Mouse (Mus musculus) limb, embryonic 14.5 days (tissue): ENCODE results near the gene Dck. TPM values are rescaled to one million over a fixed set of nuclear protein-coding genes. Genes with fewer than 3 reads are reported as not detected.
"Not testable (repeated sequence)": the region's sequence is repeated elsewhere in the genome, so short reads cannot be mapped to it uniquely, and the experiment has no call there.

ENCODE experiments used
- ATAC-seq: fragments of 200-750 bp; cut with Nextera tagmentation; 2 replicates; pipeline ENCODE4 v1.8.0; 2017; ENCODE audit warnings: low read depth, moderate number of reproducible peaks, moderate TSS enrichment; ENCODE audit not compliant: low FRiP score
- DNase-seq: peaks from one replicate; pipeline ENCODE4 v3.0.0-alpha.2; 2015; ENCODE audit warnings: low spot score
- H3K27ac ChIP-seq: fragments of 300-500 bp; sonication (generic); replicated peaks from 2 replicates; pipeline ENCODE4 v1.5.1; 2014; ENCODE audit warnings: low read depth, mild to moderate bottlenecking, low read length, moderate library complexity, mixed read lengths
- H3K27me3 ChIP-seq: fragments of 300-500 bp; sonication (generic); 2 replicates; pipeline ENCODE4 v1.6.1; 2014; ENCODE audit warnings: low read length, mixed read lengths; ENCODE audit not compliant: control insufficient read depth, insufficient read depth
- H3K36me3 ChIP-seq: fragments of 300-500 bp; sonication (generic); 2 replicates; pipeline ENCODE4 v1.6.1; 2014; ENCODE audit warnings: mild to moderate bottlenecking, low read length, moderate library complexity, mixed read lengths; ENCODE audit not compliant: control insufficient read depth, insufficient read depth
- H3K4me1 ChIP-seq: fragments of 300-500 bp; sonication (generic); 2 replicates; pipeline ENCODE4 v1.6.1; 2014; ENCODE audit warnings: antibody characterized with exemption, low read length, mixed read lengths; ENCODE audit not compliant: control insufficient read depth, insufficient read depth
- H3K4me2 ChIP-seq: fragments of 300-500 bp; sonication (generic); replicated peaks from 2 replicates; pipeline ENCODE4 v1.6.1; 2014; ENCODE audit warnings: low read depth, mild to moderate bottlenecking, low read length, moderate library complexity; ENCODE audit not compliant: severe bottlenecking
- H3K4me3 ChIP-seq: fragments of 300-500 bp; sonication (generic); replicated peaks from 2 replicates; pipeline ENCODE4 v1.5.1; 2014; ENCODE audit warnings: low read length
- H3K9ac ChIP-seq: fragments of 300-500 bp; sonication (generic); 2 replicates; pipeline ENCODE4 v1.6.1; 2014; ENCODE audit warnings: mild to moderate bottlenecking, low read depth, low read length, moderate library complexity; ENCODE audit not compliant: severe bottlenecking
- H3K9me3 ChIP-seq: fragments of 300-500 bp; sonication (generic); 2 replicates; pipeline ENCODE4 v1.6.1; 2016; ENCODE audit warnings: low read length; ENCODE audit not compliant: control insufficient read depth
- POLR2A ChIP-seq: fragments of 200-500 bp; IDR thresholded peaks from 2 replicates; pipeline ENCODE4 v1.8.0; 2012; ENCODE audit warnings: inconsistent platforms, mild to moderate bottlenecking, moderate library complexity, borderline replicate concordance; ENCODE audit not compliant: insufficient read depth, insufficient read length; ENCODE audit errors: extremely low read depth
- WGBS: fragments of 180-500 bp; shearing (Covaris S2); extraction: QIAGEN DNeasy Blood & Tissue Kit; methylation state at CpG from one replicate; pipeline ENCODE4 v1.1.7; 2014; 5-methylcytosine and 5-hydroxymethylcytosine counted together
- polyA plus RNA-seq, 2 experiments: library from polyadenylated mRNA; depleted of rRNA in 1 of 2; stranded (reverse) in 1 of 2; unstranded in 1 of 2; fragments of >200 nt; fragmentation: Nextera tagmentation in 1 of 2; extraction: Ambion mirVana in 1 of 2; gene quantifications; 2 replicates each; pipeline versions ENCODE4 v1.2.1 to v1.2.3; 2012 to 2014

The Dck gene
- polyA plus RNA-seq, 2 experiments, result 23.5 to 35.6 TPM

DNA sequence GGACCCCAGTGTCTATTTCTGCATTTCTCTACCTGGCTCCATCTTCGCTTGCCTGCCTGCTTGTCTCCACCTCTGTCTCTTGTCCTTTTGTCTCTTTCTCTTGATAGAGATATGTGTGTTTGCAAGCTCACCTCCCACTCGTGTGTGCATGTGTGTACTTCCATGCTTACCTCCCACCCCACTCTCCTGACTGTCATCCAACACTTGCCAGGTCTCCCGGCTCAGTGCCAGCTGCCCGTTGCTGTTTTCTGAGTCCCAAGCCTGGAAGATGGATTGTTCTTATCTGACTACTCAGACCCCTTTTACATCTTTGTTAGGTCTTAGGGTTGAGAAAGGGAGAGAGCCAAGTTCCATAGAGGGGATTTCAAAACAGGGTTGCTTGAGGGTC, 42.6 kb upstream of the Dck start:
- no peak for ATAC-seq
- Histone ChIP-seq H3K4me2 (peak overlapping the region; percentile 85), H3K9ac (peak overlapping the region; percentile 91), H3K27me3 (no peaks in the 10 kb centered on the region), H3K27ac (no peak overlapping the region), H3K9me3 (no peaks in the 10 kb centered on the region), H3K4me3 (peak overlapping the region; percentile 97), H3K36me3 (no peaks in the 10 kb centered on the region), H3K4me1 (peaks cover 15% of the 10 kb centered on the region)
- WGBS, result 22% methylated on average over 4 of the region's 4 CpGs
- no peak for DNase-seq
- TF ChIP-seq POLR2A, result no peak

DNA sequence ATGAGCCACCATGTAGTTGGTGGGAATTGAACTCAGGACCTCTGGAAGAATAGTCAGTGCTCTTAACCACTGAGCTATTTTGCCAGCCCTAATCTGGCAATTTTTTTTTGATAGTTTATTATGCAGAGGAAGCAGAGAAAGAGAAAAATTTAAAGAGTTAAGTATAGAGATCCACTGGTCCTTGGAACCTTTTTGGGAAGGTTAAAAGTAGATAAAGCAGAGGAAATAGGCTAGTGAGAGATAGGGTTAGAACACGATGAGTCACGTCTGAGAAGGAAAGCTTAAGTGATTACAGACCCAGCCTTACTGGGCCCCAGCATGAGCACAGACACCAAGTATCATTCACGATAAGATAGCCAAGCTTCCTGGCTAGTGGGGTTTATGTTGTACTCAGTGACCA, 40.8 kb upstream of the Dck start:
- no peak overlapping the region for H3K4me3 ChIP-seq
- peaks cover 15% of the 10 kb centered on the region for H3K4me1 ChIP-seq
- 74% methylated on average over 3 of the region's 3 CpGs for WGBS
- DNase-seq (no peak), ATAC-seq (no peak)
- no peak overlapping the region for H3K9ac ChIP-seq
- H3K9me3 ChIP-seq, result no peaks in the 10 kb centered on the region
- TF ChIP-seq POLR2A, result no peak
- H3K27me3 ChIP-seq, result no peaks in the 10 kb centered on the region
- H3K4me2 ChIP-seq, result no peak overlapping the region
- H3K27ac ChIP-seq, result no peak overlapping the region
- H3K36me3 ChIP-seq, result no peaks in the 10 kb centered on the region

DNA sequence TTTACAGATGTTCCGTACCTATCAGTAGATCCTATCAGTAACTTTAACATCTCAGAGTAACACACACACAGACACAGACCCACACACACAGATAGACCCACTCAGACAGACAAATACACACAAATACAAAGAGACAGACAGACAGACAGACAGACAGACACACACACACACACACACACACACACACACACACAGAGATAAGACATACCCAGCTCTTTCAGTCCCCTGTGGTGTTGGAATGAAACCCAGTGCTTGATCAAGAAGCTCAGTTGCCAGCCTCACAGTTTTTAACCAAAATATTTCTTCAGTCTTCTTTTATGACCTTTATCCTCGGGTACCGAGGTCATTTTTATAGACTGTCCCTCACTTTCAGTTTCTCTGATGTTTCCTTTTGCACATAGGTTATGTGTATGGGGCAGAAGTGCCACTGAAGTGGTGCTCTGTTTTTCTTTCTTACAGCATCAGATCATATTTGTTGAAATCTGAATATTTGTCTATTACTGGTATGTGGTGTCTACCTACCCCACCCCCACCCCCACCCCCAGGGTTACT, 37.1 kb upstream of the Dck start:
- no peaks in the 10 kb centered on the region for H3K36me3 ChIP-seq
- DNase-seq (no peak), ATAC-seq (no peak)
- no peak overlapping the region for H3K4me3 ChIP-seq
- peaks cover 1% of the 10 kb centered on the region for H3K4me1 ChIP-seq
- no peak overlapping the region for H3K4me2 ChIP-seq
- H3K9me3 ChIP-seq, result no peaks in the 10 kb centered on the region
- no peak for TF ChIP-seq POLR2A
- 72% methylated on average over 3 of the region's 3 CpGs for WGBS
- H3K27me3 ChIP-seq, result no peaks in the 10 kb centered on the region
- H3K27ac ChIP-seq, result no peak overlapping the region
- no peak overlapping the region for H3K9ac ChIP-seq

DNA sequence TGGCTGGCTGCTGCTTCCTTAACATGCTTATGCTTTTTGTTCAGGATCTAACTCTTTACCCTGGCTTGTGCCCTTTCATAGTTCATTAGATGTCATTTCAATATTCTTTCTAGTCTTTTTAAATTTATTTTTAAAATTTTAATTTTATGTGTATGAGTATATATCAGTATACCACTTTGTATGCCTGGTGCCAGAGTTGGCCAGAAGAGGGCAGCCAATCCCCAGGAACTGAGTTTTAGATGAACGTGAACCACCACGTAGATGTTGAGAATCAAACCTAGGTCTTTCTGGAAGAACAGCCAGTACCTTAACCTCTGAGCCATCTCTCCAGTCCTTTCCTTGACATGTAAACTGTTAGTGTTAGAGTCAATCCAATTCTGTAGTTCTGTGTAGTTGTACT, 30.0 kb upstream of the Dck start:
- no peak for DNase-seq
- TF ChIP-seq POLR2A, result no peak
- Histone ChIP-seq H3K4me3 (no peak overlapping the region), H3K36me3 (no peaks in the 10 kb centered on the region), H3K4me1 (no peaks in the 10 kb centered on the region), H3K9me3 (no peaks in the 10 kb centered on the region), H3K27ac (no peak overlapping the region), H3K4me2 (no peak overlapping the region), H3K27me3 (no peaks in the 10 kb centered on the region), H3K9ac (no peak overlapping the region)
- 91% methylated on average over 2 of the region's 2 CpGs for WGBS
- ATAC-seq, result no peak

DNA sequence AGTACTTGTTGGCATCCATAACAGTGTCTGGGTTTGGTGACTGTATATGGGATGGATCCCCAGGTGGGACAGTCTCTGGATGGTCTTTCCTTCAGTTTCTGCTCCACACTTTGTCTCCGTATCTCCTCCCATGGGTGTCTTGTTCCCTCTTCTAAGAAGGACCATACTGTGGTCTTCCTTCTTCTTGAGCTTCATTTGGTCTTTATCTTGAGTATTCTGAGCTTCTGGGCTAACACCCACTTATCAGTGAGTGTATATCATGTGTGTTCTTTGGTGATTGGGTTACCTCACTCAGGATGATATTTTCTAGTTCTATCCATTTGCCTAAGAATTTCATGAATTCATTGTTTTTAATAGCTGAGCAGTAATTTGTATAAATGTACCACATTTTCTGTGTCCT, 23.7 kb upstream of the Dck start:
- not testable (repeated sequence) for H3K4me1 ChIP-seq, H3K27ac ChIP-seq, H3K9ac ChIP-seq, H3K4me3 ChIP-seq, H3K4me2 ChIP-seq, H3K36me3 ChIP-seq, ATAC-seq, H3K27me3 ChIP-seq, H3K9me3 ChIP-seq, DNase-seq
- WGBS, result 100% methylated on average over 1 of the region's 1 CpGs

DNA sequence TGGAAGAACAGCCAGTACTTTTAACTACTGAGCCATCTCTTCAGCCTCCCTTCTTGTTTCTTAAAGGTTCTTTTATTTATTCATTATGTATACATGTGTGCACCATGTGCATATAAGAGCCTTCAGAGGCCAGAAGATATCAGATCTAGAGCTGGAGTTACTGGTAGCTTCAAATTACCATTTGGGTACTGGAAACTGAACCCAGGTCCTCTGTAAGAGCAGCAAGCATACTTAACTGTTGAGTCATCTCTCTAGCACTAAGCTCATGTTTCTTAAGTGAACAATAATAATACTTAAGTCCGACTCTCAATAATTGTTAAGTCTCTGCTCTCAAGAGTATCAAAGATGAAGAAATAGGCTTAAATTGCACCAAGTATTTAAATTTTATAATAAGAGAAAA, 17.0 kb upstream of the Dck start:
- no peak overlapping the region for H3K27ac ChIP-seq
- no peak for TF ChIP-seq POLR2A
- H3K4me2 ChIP-seq, result no peak overlapping the region
- no peaks in the 10 kb centered on the region for H3K9me3 ChIP-seq
- DNase-seq (no peak), ATAC-seq (no peak)
- H3K27me3 ChIP-seq, result no peaks in the 10 kb centered on the region
- no peak overlapping the region for H3K9ac ChIP-seq
- 77% methylated on average over 1 of the region's 1 CpGs for WGBS
- no peak overlapping the region for H3K4me3 ChIP-seq
- H3K4me1 ChIP-seq, result no peaks in the 10 kb centered on the region
- H3K36me3 ChIP-seq, result peaks cover 11% of the 10 kb centered on the region
